ENCODE assay signal across 8 mouse cellular contexts in the genomic region with DNA sequence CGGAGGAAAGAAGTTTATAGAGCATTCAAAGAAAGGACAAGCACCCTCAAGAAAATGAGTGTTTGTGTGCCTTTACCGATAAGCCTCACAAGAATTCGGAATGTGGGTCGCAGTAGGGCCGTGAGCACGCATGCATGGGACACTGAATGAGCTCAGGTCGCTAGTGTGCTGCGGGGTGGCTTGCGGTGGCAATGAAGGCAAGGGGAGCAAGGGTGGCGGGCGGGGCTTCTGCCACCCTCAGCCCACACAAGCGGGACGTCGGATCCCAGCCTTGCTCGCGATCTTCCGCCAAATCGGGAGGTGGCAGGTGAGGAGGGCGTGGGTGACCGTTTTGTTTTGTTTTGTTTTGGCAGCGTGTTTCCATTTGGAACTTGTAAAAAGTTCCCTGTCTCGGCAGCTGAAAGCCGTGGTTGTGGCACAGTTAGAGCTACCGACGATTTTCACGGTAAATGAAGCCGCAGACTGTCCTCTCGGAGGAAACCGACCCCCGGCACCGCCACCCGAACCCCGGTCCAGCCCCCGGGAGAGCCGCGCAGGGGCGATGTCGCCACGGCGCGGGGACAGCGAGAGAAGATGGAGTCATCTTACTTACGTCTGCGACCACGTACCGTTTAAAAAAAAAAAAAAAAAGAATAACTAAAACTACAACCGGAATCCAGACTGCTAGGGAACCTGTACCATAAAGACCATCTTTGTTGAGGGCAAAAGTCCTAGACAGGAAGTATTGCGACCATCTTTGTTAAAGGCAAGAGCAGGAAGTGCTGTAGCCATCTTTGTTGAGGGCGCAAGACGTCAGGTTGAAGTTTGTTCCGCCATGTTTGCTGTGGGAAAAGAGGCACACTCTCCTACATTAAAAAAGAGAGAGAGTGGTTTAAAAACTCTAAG. TPM values are rescaled to one million over a fixed set of nuclear protein-coding genes. Genes with fewer than 3 reads are reported as not detected.
DNase-seq lines count a peak whose midpoint lies in the region; ATAC-seq and TF ChIP-seq lines count a peak whose summit lies in the region.

A gene (minus strand): TSS at position 741 of the 885 bp plus-strand sequence.

- intact Hi-C loops in gastrocnemius, adult 2 months (cut with DNase I): loop anchor here (2.0 to 5.0 kb wide), 5 partner anchors 61 to 221 kb away; a partner anchor contains a TSS
- intact Hi-C loops in left cerebral cortex, adult 2 months (cut with DNase I): loop anchor here (1.0 to 5.0 kb wide), 4 partner anchors 59 to 331 kb away; no protein-coding TSS in a partner anchor

- under 1% methylated on average over 51 of the region's 51 CpGs for WGBS in hindbrain, postnatal 0 days

- H3K4me2 ChIP-seq in hindbrain, postnatal 0 days (ENCODE audit: low read depth, low read length): peak within 1 kb of the TSS; percentile 69

- ATAC-seq in common myeloid progenitor, adult 5-6 weeks (replicated peaks; ENCODE audit: low read depth, poor library complexity, severe bottlenecking): peak; percentile 96
- peak; percentile 94 for ATAC-seq in hindbrain, postnatal 0 days
- peak; percentile 94 for ATAC-seq in megakaryocyte, adult 5-6 weeks (ENCODE audit: poor library complexity, severe bottlenecking)

- peak within 1 kb of the TSS; percentile 89 for H3K4me3 ChIP-seq in gastrocnemius, adult 2 months
- H3K4me3 ChIP-seq in hindbrain, postnatal 0 days (ENCODE audit: low read length): peak within 1 kb of the TSS; percentile 50
- peak within 1 kb of the TSS; percentile 90 for H3K4me3 ChIP-seq in left cerebral cortex, adult 2 months

- peaks cover 12% of the 10 kb centered on the region for H3K4me1 ChIP-seq in hindbrain, postnatal 0 days (ENCODE audit: insufficient read depth, low read length)

- peak within 1 kb of the TSS; percentile 99 for H3K27ac ChIP-seq in gastrocnemius, adult 2 months
- H3K27ac ChIP-seq in hindbrain, postnatal 0 days: peak within 1 kb of the TSS; percentile 93
- H3K27ac ChIP-seq in left cerebral cortex, adult 2 months: peak within 1 kb of the TSS; percentile 98

- H3K9me3 ChIP-seq in hindbrain, postnatal 0 days (ENCODE audit: low read length): no peaks in the 10 kb centered on the region

- peak within 1 kb of the TSS; percentile 62 for H3K9ac ChIP-seq in hindbrain, postnatal 0 days (replicated peaks; ENCODE audit: low read length)

- TF ChIP-seq CTCF in gastrocnemius, adult 2 months (IDR thresholded peaks at IDR 0.05): no peak
- TF ChIP-seq CTCF in hindbrain, postnatal 0 days (IDR thresholded peaks at IDR 0.05; ENCODE audit: low read depth): no peak; the same call in 1 of the 2 replicates
- no peak for TF ChIP-seq CTCF in left cerebral cortex, adult 2 months (IDR thresholded peaks at IDR 0.05)

- no peaks in the 10 kb centered on the region for H3K36me3 ChIP-seq in hindbrain, postnatal 0 days (ENCODE audit: insufficient read depth, low read length)

- no peaks in the 10 kb centered on the region for H3K27me3 ChIP-seq in hindbrain, postnatal 0 days (ENCODE audit: insufficient read depth, low read length)

- DNase-seq in ZHBTc4 (ENCODE audit: low read depth, low spot score): peak; percentile 95
- peak; percentile 83 for DNase-seq in gastrocnemius, adult 2 months
- peak; percentile 97 for DNase-seq in hindbrain, postnatal 0 days (ENCODE audit: low spot score)
- DNase-seq in left cerebral cortex, adult 2 months (ENCODE audit: extremely low spot score in 1 of 2, low spot score in 2 of 2): peak; percentile 82 to 86
- DNase-seq in right cerebral cortex, postnatal 10 days (ENCODE audit: low spot score in 2 of 2): peak; percentile 94 to 96
- peak; percentile 73 for DNase-seq in urinary bladder, postnatal 25 days (ENCODE audit: low spot score)

RNA-seq across cellular contexts. Expression of the gene that starts here (rescaled TPM):
- 0.53 and 3.7 TPM in 2 replicates for total RNA-seq in common myeloid progenitor, adult 5-6 weeks (2017)
- 1 to 10 TPM; 8.6 to 9.8 TPM for total RNA-seq in gastrocnemius, adult 2 months (2021)
- 13.1 and 15.5 TPM in 2 replicates for total RNA-seq in hindbrain, postnatal 0 days (2014; rRNA removed)
- polyA plus RNA-seq in hindbrain, postnatal 0 days (2015; fragmentation: Nextera tagmentation; extraction: Ambion mirVana): 8.5 and 8.9 TPM in 2 replicates
- 1 to 10 TPM; 5.6 to 5.9 TPM for total RNA-seq in left cerebral cortex, adult 2 months (2021)
- total RNA-seq in megakaryocyte, adult 5-6 weeks (2015): 20.3 and 20.5 TPM in 2 replicates
- 3.6 and 7.3 TPM in 2 replicates for total RNA-seq in megakaryocyte, adult 5-6 weeks (2017)

Comparison
In these comparisons a context has a peak if more than half of its experiments do, and no peak if none do; other contexts are left out.
1. Peak in every context shown above with its lines: DNase-seq, ATAC-seq, H3K4me3 ChIP-seq and H3K27ac ChIP-seq.